18 mouse cellular contexts compared by ENCODE assay signal in the genomic region with DNA sequence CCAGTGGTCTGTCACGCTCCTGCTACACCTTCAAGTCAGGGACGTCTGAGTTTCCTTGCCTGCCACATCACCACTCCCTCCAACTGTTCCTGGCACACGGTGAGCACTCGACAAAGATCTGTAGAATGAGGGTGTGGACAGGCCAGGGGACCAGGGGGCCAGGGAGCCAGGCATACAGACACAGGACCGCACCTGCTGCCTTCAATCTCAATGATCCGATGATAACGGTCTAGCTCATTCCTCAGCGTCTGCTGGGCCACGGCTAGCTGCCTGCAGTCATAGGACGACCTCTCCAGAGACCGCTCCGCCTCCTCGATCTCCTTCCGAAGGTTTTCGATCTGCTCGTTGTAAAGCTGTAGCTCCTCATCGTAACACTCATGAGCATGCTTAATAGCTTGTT.
"Had no signal": no experiment of that assay in that cellular context is flagged by ENCODE, and none has a peak within 500 bp of the region (broad histone marks: within the 10 kb centered on the region; RNA-seq: fewer than 3 reads in every experiment).

No protein-coding gene starts in this region.

- H3K4me1 ChIP-seq: liver, embryonic 13.5 days; neural tube, embryonic 12.5 days; neural tube, embryonic 15.5 days had no signal

- H3K4me3 ChIP-seq: left cerebral cortex, adult 2 months; limb, embryonic 12.5 days; liver, embryonic 13.5 days; megakaryocyte, embryonic 14.5 days; neural tube, embryonic 12.5 days; neural tube, embryonic 15.5 days had no signal

- H3K4me2 ChIP-seq: limb, embryonic 12.5 days; liver, embryonic 13.5 days; midbrain, embryonic 11.5 days; neural tube, embryonic 12.5 days; neural tube, embryonic 15.5 days had no signal

- H3K9me3 ChIP-seq: limb, embryonic 12.5 days; liver, embryonic 13.5 days; megakaryocyte, embryonic 14.5 days; neural tube, embryonic 12.5 days; neural tube, embryonic 15.5 days had no signal

- ATAC-seq: intestine, embryonic 16.5 days had no signal

- H3K27ac ChIP-seq: left cerebral cortex, adult 2 months; limb, embryonic 12.5 days; liver, embryonic 13.5 days; neural tube, embryonic 12.5 days; neural tube, embryonic 15.5 days; stomach, postnatal 0 days had no signal

- H3K9ac ChIP-seq: limb, embryonic 12.5 days; liver, embryonic 13.5 days; neural tube, embryonic 12.5 days; neural tube, embryonic 15.5 days had no signal

- H3K36me3 ChIP-seq: limb, embryonic 12.5 days; liver, embryonic 13.5 days; neural tube, embryonic 12.5 days; neural tube, embryonic 15.5 days had no signal

- H3K27me3 ChIP-seq: limb, embryonic 12.5 days; liver, embryonic 13.5 days; neural tube, embryonic 12.5 days; neural tube, embryonic 15.5 days had no signal

- DNase-seq: kidney, adult 18-20 months; kidney, postnatal 10 days; kidney, postnatal 36 days; layer of hippocampus, postnatal 36 days; liver, embryonic 13.5 days; lung, adult 2 months; midbrain, embryonic 14.5 days; thymus, adult 2 months; thymus, postnatal 14 days; thymus, postnatal 4 days had no signal
